Mouse (Mus musculus) kidney, adult 2 months (tissue): ENCODE measurements around the gene Aak1.

Experiments
- CTCF ChIP-seq: fragments of 200-500 bp; conservative IDR thresholded peaks from 2 replicates; pipeline ENCODE4 v1.5.1; 2011; ENCODE audit warnings: low read depth, mild to moderate bottlenecking, control low read depth, low read length, moderate library complexity, mixed read lengths; ENCODE audit not compliant: insufficient read depth, insufficient read length
- POLR2A ChIP-seq: fragments of 200-500 bp; IDR thresholded peaks from one replicate; pipeline ENCODE4 v1.6.1; 2011; ENCODE audit warnings: low read depth, low read length, control low read depth

- TF ChIP-seq CTCF (no peak), POLR2A (no peak)
Observed at GRCm38 (mm10) chr6:86908561-86909150, 59.3 kb downstream of the Aak1 start.
